Mouse (Mus musculus) large intestine, adult 2 months (tissue): Measurements from ENCODE around the gene Rora. TPM values are rescaled to one million over a fixed set of nuclear protein-coding genes. Genes with fewer than 3 reads are reported as not detected.

Experiments used
- DNase-seq: peaks from one replicate; pipeline ENCODE4 v3.0.0-alpha.2; 2012; ENCODE audit warnings: low read depth, low spot score
- WGBS: fragments of 180-500 bp; shearing (Covaris S2); methylation state at CpG from one replicate; pipeline ENCODE4 v1.1.7; 2018; 5-methylcytosine and 5-hydroxymethylcytosine counted together
- polyA plus RNA-seq: library from polyadenylated mRNA; depleted of rRNA; stranded (reverse); fragments of >200 nt; gene quantifications from 2 replicates; pipeline ENCODE4 v1.2.3, GENCODE M21; 2012

The Rora gene
- polyA plus RNA-seq, 1 experiment: 0.92 TPM

DNA sequence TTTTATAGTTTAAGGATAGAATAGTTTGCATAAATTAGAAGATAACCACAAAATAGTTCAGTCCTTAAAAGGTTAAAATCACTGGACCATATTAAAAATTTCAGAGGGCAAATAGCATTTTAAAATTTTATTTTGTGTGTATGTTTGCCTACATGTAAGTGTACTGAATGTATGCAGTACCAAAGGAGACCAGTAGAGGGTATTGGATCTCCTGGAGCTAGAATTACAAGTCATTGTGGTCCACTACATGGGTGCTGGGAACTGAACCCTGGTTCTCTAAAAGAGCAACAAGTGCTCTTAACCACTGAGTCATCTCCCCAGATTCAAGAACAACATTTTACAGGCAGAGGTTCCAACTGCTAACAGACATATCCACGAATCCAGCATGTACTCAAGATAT lies 493.4 kb downstream of the Rora start:
- WGBS: 97% methylated on average over 1 of the region's 1 CpGs
- DNase-seq: no peak

- DNase-seq: no peak
- WGBS: 64% methylated on average over 14 of the region's 14 CpGs
Observed at GRCm38 (mm10) chr9:69150224-69150623, 496.6 kb downstream of the Rora start.

DNA sequence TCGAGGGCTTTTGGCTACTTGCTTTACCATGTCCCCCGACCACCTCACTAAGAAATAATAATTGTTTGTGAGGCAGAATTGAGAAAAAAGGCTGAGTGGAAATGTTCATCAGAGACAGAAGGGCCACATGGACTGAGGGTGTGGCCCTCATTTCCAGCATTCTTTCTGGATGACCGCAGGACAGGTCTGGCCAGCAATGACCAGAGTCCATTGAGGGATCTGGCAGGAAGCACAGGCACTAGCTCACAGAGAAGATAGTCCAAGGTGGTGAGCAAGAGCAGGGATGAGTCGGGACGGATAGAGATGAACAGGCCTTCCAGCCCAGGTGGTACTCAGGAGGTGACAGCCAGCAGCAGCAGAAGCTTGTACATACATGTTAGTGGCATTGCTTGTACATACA lies 501.1 kb downstream of the Rora start:
- DNase-seq: no peak
- 74% methylated on average over 5 of the region's 5 CpGs for WGBS

GRCm38 (mm10) chr9:69155836-69156595 lies 502.4 kb downstream of the Rora start:
- DNase-seq: no peak
- 46% methylated on average over 8 of the region's 8 CpGs for WGBS

DNA sequence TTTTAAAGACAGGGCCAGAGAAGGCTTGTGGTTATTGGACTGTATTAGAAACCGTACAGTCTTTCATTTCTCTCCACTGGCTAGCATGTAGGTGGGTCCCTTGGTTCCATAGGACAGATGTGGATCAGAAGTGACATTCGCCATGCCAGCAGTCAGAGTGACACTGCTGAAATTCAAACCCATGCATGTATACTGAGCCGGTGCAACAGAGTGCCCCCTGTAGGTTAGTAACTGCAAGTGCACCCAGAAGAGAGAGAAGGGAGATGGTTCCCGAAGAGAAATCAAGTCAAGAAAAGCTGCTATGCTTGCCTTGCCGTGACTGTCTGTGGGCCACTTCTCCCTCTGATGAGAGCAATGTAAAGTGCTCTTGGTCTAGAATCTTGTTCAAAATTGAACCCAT lies 507.2 kb downstream of the Rora start:
- no peak for DNase-seq
- WGBS: 88% methylated on average over 5 of the region's 5 CpGs

DNA sequence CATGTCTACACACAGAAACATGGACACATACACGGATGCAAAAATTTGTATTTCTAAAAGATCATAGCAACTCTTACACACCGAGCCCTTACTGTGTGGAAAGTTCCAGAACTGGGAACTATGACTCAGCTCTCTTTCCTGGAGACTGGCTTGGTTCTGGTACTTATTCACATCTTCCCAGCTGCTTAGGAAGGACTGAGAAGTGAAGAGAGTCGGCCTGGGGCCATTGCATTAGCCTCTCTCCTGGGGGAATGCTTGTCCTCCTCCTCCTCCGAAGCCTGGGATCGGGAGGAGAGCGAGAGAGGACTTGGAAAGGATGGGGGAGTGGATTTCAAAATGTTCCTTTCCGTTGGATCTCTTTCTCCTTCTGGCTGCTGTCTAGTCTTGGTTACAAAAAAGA lies 511.1 kb downstream of the Rora start:
- no peak for DNase-seq
- 62% methylated on average over 7 of the region's 7 CpGs for WGBS

DNA sequence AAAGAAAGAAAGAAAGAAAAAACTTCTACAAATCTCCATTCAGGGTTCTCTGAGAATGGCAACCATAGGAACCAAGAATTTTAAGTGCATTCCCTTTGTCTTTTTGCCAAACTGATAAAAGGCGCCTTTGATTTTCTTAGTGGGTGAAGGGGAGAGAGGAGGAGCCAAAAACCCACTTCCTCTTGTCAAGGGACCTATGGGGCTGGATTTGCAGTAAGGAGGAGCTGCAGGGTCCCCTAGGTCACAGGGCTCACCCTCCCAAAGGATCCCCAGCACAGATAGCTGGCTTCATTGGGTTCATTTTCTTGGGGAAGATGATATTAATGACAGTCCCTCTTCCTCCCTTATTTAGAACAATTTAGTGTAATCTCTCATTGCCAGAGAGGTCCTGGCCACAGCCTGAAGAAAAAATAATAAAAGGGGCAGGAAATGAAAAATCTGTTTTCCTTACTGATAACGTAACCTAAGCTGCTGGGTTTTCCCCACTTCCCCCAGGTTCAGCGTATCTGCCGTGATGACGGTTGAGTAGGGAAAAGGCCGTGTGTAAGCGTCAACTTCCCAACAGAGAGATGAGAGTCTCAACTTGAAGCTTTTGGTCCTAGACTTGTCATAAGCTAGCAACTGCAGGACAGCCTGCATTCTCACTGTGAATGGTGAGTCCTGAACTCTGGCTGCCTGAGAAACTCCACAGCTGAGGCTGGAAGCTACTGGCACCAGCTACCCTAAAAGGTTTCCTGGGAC lies 511.7 kb downstream of the Rora start:
- DNase-seq: no peak
- WGBS: 64% methylated on average over 7 of the region's 7 CpGs

DNA sequence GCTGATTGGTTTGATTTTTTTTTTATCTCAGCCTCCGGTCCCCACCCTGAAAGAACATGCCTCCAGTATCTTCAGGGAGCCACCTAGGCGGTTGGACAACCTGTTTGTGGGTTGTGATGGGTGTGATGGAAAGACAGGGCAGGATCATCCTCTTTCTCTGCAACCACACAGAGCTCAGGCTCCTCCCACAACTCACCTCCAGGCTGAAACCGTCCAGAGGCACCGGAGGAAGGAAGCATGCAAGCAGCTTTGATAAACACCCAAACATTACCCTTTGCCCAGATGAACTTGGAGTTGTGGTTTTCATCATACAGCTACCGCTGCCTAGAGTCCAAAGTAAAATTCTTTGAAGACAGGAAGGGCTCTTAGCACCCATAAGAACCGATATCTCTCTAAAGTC lies 520.5 kb downstream of the Rora start:
- 55% methylated on average over 6 of the region's 6 CpGs for WGBS

DNA sequence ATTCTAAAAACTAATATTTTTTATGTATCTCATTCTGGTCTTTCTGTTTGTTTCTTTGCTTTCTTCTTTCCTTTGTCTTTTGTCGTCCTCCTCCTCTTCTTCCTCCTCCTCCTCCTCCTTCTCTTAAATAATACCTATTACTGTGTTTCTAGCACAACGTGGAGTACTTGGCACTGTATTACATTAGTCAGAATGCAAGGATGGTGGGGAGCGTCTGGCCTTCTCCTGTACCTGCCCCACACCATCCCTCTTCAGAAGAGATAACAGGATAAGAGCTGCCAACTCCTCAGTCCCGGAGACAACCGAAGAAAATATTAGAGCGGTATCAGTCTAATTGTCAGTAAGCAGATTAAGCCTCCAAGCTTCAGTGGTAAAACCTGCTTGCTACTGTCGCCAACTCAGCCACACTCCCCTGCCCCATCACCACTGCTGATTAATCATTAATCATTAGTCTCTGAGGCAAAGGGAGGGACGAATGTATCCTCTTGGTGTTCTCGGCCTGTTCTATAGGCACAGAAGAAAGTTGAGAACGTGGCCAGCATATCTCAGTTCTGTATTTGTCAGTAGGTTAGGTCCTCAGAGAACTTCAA lies 521.0 kb downstream of the Rora start:
- 61% methylated on average over 10 of the region's 10 CpGs for WGBS

More for the DNA sequence above, 520.5 kb downstream of the Rora start:
- no peak for DNase-seq

GRCm38 (mm10) chr9:69176988-69177387 lies 523.4 kb downstream of the Rora start:
- 86% methylated on average over 3 of the region's 3 CpGs for WGBS
- no peak for DNase-seq

More for the DNA sequence above, 521.0 kb downstream of the Rora start:
- no peak for DNase-seq

DNA sequence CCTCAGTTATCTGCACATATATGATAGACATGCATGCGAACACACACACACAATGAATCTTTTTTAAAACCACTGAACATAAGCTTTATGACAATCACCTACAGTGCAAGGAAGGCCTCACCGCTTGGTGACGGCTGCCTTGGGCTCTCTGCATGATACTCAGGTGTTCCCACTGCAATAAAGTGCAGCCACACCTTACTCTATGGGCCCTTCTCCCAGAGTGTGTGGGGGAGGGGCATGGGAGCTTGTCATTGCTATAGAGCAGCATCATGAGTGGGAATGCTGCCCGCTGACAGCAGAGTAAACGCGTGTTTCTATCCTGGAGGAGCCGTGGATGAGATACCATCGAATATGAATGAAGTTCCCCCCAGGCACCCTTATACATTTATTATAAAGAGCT lies 525.6 kb downstream of the Rora start:
- DNase-seq: no peak
- 43% methylated on average over 8 of the region's 8 CpGs for WGBS

GRCm38 (mm10) chr9:69180961-69181360 lies 527.4 kb downstream of the Rora start:
- 11% methylated on average over 3 of the region's 3 CpGs for WGBS
- DNase-seq: no peak

- DNase-seq: no peak
Observed at GRCm38 (mm10) chr9:69181411-69181810, 527.8 kb downstream of the Rora start.

GRCm38 (mm10) chr9:69183888-69184287 lies 530.3 kb downstream of the Rora start:
- 92% methylated on average over 4 of the region's 4 CpGs for WGBS
- no peak for DNase-seq

- DNase-seq: no peak
- 30% methylated on average over 1 of the region's 1 CpGs for WGBS
Observed at GRCm38 (mm10) chr9:69190726-69191125, 537.1 kb downstream of the Rora start.

DNA sequence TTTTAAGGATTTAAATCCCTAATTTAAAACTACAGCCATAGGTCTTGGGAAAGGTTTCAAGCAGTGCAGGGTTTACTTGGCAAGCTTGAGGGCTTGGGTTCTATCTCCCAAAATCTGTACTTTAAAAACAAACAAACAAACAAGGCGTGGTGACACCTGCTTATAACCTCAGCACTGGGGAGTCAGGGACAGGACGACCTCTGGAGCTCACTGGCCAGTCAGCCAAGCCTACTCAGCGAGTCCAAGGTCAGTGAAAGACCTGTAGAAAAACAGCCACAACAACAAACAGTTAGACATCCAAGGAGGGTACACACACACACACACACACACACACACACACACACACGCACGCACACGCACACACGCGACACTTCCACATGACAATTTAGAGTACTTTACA lies 538.9 kb downstream of the Rora start:
- DNase-seq: no peak
- WGBS: 86% methylated on average over 8 of the region's 8 CpGs

- 61% methylated on average over 13 of the region's 13 CpGs for WGBS
- DNase-seq: no peak
Observed at GRCm38 (mm10) chr9:69194638-69195605, 541.3 kb downstream of the Rora start.

DNA sequence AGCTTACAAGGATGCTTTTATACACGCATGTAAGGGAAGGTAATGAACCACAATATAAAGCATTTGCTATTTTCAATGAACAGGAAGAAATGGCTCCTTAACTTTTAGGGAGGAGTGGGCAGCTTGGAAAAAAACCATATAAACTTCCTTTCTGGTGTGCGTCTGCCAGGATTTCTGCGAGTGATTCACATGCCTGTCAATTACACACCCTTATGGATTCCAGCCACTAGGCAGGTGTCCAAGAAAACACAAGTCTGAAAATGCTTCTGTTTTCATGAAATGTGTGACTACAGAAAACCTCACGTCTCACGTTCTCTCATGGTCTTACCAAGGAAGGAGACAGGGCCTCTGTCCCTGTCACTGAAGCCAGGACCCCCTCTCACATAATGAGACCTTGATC lies 560.2 kb downstream of the Rora start:
- WGBS: 42% methylated on average over 5 of the region's 5 CpGs
- DNase-seq: no peak

- 39% methylated on average over 3 of the region's 3 CpGs for WGBS
- no peak for DNase-seq
Observed at GRCm38 (mm10) chr9:69224841-69225240, 571.3 kb downstream of the Rora start.

- no peak for DNase-seq
- 29% methylated on average over 3 of the region's 3 CpGs for WGBS
Observed at GRCm38 (mm10) chr9:69226424-69226823, 572.8 kb downstream of the Rora start.
